Mouse (Mus musculus) adrenal gland, postnatal 4 days (tissue): ENCODE measurements around the gene Krt79. TPM values are rescaled to one million over a fixed set of nuclear protein-coding genes. Genes with fewer than 3 reads are reported as not detected.

ENCODE experiments used
- DNase-seq, 2 experiments: peaks; one replicate each; pipeline ENCODE4 v3.0.0; 2021 to 2022; ENCODE audit warnings: low spot score in 2 of 2, mixed read lengths in 2 of 2
- long read RNA-seq, 2 experiments: library from polyadenylated mRNA; stranded (forward); transcript quantifications; one replicate each; pipeline ENCODE4 v2.0.0; 2021
- total RNA-seq, 2 experiments: library from RNA; stranded (reverse); gene quantifications; 2 replicates each; pipeline ENCODE4 v1.2.3; 2021

The Krt79 gene
- total RNA-seq: 1 to 10 TPM; 1.2 to 1.4 TPM
- long read RNA-seq, experiment 1, partial matches to known transcripts: 3 of 3 reads
- long read RNA-seq, experiment 1, other reads (novel, unspliced or antisense): 0 of 3 reads
- long read RNA-seq, experiment 2, partial matches to known transcripts: 2 of 2 reads
- long read RNA-seq, experiment 2, other reads (novel, unspliced or antisense): 0 of 2 reads

DNA sequence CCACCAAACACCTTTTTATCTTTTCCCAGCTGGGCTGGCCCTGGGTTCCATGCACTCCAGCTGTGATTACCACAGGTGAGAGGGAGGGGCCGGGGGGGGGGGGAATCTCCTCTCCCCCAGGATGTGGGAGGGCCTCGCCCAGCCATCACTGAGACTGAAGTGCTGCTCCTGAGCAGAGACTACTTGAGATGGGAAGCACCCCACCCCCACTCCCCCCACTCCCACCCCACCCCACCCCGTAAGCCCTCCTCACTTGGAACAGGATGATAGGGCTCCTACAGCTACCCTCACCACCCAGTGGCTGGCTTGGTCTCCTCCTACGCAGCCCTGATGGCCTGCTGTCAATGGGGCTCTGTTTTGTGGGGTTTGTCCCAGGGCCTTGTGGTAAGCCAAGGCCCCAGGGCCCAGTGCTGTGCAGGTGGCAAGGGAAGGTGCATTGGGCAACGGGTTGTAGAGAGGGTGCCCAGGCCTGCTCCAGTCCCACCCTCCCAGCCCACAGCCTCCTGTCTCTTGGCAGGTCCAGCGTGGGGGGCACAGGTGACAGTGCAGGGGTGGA is at the start of gene Krt79:
Krt79 (minus strand) TSS at position 51 of the 556 bp plus-strand sequence.
- no peak for DNase-seq

DNA sequence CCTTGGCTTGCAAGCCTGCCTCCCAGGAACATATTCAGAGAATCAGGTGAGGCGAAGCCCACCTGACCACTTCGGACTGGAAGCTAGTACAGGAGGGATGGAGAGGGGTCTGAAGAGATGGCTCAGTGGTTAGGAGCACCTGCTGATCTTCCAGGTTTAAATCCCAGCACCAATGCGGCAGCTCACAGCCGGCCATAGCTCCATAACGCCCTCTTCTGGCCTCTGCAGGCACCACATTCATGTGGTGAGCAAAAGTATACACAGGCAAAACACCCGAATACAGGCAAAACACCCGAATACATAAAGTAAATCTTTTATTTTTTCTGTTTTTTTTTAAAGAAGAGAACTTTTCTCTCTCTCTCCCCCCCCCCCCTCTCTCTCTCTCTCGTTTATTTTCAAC is 48.6 kb upstream of the Krt79 start:
- DNase-seq: no peak

DNA sequence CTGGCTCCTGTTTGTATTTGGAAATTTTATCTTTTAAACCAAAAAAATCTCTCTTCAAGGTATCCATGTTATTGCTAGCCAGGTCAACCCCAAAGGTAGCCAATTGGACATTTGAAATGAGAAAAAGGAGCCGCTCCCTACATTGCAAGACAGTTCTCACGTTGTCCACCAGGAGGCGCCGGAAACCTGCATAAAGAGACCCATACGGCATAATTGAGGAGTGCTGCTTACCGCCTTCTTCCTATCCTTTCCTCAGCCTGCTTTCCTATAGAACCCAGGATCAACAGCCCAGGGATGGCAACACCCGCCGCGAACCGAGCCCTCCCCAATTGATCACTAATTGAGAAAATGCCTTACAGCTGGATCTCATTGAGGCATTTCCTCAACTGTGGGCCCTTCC is 48.0 kb upstream of the Krt79 start:
- DNase-seq: peak; percentile 63 to 78

DNA sequence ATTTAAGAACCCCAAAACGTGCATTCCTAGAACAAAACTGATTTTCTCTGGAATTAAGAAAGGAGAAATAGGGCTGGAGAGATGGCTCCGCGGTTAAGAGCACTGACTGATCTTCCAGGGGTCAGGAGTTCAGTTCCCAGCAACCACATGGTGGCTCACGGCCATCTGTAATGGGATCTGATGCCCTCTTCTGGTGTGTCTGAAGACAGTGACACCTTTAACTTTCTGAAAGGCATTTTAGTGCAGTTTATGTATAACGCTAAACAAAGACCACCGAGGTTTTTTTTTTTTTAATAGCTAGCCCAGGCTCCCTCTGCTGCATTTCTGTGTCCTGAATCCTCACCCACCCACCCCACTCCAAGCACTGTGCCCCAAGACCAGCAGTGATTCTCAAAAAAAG is 44.6 kb upstream of the Krt79 start:
- no peak for DNase-seq

DNA sequence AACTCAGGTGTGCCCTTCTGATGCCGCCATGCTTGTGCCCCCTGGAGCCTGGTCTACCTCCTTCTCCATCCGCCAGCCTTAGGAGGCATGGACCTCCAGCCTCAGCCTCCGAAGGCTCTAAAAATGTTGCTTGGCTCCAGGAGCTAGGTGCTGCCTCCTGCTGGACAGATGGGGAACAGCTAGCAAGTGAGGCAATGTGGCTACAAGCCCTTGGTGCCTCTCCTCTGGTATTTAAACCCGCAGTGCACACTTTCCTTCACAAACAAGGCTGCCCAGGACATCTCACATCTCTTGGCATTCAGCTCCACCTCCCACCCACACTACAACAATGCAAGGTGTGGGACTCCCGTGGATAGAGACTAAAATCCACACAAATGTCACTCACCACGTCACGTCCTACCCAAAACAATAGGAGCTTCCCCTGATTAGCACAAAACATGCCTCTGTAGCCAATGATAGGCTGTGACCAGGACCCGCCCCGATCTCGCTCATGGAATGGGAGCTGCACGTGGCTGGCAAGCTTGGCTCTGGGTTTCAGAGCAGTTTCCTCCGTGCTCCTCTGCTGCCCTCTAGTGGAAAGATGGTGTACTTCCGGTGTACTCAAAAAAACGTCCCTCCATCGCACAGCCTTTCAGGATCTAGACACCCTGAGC is 44.0 kb upstream of the Krt79 start:
- DNase-seq: peak; percentile 74 to 80

GRCm38 (mm10) chr15:101983315-101983948 is 43.3 kb upstream of the Krt79 start:
- DNase-seq: no peak

DNA sequence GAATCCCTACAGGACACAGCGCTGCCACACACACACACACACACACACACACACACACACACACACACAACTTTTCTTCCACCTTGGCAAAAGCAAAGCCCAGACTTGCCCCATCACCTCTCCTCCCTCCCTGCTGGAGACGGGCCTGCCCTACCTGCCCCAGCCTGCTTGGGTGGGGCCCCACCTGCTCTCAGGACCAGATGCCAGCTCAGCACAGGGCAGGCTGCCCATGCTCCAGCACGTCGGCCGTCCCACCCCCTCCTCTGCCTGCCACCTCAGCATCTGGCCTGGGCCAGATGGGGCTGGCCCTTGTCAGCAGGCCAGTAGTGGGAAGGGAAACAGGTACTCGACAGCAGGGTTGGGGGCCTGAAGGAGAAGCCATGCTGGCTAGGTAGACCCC is 40.7 kb upstream of the Krt79 start:
- DNase-seq: no peak

DNA sequence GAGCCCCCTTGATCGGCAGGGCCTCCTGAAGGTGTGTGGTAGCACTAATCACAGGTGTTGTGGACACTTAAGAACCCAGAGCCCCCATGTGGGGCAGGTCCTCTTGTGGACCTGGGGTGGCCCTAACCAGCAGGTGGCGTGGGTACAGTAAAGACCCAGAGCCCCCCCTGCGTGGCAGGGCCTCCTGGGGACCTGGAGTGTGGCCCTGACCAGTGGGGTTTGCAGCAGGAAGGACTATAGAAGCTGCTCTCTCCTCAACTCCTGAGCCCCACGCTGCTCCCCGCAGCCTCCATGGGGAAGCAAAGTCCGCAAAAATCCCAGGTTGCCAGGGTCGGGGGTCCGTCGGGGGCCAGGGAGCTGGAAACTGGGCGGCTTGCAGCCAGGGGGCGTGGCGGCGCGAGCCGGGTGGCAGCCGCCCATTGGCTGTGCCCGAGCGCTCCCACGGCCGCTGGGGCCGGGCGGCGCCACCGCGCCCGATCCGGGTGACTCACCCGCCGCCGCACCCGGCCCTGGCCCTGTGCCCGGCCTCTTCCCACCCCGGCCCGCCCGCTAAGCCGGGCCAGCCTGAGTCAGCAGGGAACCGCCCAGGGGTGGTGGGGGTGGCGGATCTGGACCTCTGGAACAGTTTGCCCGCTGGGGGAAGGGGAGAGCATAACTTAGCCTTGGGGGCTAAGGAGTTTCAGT is 37.1 kb upstream of the Krt79 start:
- DNase-seq: peak; percentile 84 to 89

GRCm38 (mm10) chr15:101976641-101977040 is 36.5 kb upstream of the Krt79 start:
- DNase-seq: no peak

- DNase-seq: no peak
Measured at GRCm38 (mm10) chr15:101976023-101976422, 35.9 kb upstream of the Krt79 start.

DNA sequence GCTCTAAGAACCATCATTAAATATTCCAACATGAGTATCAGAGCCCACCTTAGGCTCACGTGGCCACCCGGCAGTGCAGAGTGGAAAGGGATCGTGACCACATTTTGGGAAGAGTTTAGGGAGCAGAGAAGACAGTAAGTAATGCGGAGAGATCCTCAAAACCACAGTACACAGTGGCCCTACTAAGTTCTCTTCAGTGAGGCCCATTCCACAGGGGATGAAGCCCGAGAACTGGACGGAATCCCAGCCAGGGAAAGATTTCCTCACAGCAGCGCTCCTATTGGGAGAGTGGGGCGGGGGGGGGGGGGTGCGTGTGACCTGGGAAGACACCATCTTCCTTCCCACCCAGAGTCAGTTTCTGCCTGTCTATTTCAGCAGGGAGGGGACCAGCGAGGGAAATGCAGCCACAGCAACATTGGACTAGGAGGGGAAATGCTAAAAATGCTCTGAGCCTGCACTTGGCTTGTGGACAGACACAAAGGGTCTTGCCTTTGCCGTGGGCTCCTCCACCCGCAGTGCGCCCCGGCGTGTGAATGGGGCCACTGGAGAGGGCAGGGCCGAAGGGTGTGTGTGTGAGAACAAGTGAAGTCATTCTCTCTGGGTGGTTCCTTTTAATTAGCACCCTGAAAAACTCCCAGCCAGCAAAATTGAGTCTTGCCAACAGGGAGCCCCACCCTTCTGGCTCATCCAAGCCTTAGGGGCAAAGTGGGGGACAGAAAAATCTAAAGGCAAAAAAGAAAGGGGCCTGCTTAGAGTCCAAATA is 34.1 kb upstream of the Krt79 start:
- DNase-seq: no peak

DNA sequence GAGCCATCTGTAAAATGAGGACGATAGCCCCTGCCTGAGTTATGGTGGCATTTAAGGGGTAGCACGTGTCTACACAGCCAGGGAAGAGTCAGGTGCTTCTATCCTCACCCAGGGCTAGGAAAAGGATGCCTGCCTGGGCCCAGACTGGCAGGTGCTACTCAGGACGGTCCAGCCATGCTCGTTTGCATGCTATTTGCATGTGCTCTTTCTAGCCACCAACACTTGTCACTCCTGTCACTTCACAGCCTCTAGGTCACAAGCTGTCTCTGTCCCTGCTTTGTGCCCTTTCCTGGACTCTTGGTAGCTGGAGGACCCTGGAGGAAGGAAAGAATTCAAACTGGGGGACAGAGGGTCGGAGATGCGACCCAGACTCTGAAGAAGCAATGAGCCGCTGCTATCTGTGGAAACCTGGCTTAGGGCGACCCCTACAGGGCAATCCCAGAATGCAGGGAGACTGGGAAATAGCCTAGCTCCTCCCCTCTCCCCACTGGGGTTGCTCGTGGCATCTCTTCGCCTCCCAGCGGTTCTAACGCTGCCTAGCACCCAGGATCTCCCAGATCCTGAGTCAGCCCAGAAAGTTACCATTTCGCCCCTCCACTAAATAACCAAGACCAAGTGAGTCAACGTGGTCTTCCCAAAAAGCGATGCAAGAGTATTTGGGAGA is 33.4 kb upstream of the Krt79 start:
- peak; percentile 94 for DNase-seq

GRCm38 (mm10) chr15:101970536-101970935 is 30.4 kb upstream of the Krt79 start:
- no peak for DNase-seq

DNA sequence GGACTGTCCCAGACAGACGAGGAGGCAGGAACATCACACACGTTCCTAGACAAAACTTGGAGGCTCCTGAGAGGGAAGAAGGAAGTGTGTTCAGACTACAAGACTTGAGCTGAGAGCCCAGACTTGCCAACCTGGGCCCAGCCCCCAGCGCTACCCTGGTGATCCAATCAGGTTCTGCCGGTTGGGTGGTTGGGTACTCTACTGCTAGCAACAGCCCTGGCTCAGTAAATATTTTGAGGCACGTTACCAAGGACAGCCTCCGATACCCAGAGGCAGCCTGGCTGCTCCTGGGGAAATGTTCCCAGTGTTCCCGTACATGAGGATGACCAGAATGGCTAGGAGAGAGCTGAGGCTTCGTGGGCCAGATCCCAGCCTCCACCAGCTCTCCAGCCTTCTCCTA is 26.7 kb upstream of the Krt79 start:
- no peak for DNase-seq

GRCm38 (mm10) chr15:101958891-101959290 is 18.8 kb upstream of the Krt79 start:
- DNase-seq: no peak

DNA sequence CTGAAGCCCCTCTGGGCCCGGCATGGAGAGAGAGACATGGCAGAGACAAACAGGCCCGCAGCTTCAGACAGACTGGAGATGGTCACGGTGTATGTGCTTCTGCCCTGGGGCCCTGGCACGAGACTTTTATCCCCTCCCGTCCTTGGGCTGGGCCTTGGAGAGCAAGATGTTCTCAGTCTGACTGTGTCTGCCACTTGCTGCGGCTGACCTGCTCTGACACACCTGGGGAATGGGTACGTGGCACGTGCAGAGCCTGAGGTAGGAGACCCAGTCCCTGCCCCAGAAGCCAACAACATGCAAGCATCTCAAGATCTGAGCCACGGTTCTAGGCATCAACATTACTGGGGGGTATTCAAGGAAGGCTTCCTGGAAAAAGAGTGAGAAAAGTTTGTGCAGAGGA is 14.1 kb upstream of the Krt79 start, which contains the start of gene Krt78:
Krt78 (minus strand) TSS at position 101 of the 400 bp plus-strand sequence.
- DNase-seq: no peak

DNA sequence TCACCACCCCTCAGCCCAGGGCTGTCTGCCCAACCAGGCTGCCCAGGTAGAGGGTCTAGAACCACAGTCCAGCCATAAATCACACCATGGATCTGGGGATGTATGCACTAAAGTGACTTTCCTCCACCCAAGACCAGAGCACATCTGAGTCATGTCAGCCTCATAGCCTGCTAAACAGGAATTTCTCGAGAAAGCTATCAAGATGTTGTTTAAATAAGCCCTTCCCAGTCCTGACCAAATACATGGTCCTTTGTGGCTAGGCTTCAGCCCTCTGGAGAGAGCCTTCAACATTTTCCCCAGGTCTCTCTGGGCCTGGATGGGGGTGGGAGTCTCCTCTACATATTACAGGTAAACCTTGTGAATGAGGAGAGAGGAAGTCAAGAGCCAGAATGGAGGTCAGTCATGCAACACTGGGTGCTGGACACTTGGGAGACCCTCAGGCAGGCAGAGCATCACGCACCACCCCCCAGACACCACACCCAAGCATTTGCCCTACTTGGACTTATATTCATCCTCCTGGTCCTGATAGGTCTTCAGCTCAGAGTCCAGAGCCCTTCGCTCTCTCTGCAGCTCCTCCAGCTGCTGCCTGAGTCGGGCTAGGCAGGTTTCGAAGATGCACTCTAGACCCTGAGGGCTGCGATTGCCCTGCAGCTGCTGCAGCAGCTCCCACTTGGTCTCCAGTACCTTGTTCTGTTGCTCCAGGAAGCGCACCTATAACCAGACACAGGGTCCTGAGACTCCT is 12.8 kb upstream of the Krt79 start:
- no peak for DNase-seq

- no peak for DNase-seq
Measured at GRCm38 (mm10) chr15:101945430-101945829, 5.3 kb upstream of the Krt79 start.

DNA sequence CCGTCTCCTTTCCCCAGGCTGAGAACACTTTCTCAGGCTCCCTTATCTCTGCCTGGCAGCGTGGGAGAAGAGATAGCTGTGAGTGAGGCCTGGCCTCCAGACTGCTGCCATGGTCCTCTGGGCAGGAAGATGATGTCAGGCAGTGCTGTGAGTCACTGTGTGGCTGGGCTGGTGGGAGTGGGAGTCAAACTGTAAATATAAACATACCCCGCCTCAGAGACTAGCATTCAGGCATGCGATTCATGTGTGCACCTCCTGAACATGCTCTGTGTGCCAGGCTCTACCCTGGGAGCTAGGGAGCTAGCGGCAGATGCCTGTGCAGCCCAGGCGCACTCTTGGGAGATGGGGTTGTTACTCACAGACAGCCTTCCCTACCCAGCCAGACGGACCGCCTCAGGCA is 1.8 kb upstream of the Krt79 start:
- no peak for DNase-seq
